Mouse (Mus musculus): Measurements from ENCODE around the gene Mthfr.

Gene Mthfr

DNA sequence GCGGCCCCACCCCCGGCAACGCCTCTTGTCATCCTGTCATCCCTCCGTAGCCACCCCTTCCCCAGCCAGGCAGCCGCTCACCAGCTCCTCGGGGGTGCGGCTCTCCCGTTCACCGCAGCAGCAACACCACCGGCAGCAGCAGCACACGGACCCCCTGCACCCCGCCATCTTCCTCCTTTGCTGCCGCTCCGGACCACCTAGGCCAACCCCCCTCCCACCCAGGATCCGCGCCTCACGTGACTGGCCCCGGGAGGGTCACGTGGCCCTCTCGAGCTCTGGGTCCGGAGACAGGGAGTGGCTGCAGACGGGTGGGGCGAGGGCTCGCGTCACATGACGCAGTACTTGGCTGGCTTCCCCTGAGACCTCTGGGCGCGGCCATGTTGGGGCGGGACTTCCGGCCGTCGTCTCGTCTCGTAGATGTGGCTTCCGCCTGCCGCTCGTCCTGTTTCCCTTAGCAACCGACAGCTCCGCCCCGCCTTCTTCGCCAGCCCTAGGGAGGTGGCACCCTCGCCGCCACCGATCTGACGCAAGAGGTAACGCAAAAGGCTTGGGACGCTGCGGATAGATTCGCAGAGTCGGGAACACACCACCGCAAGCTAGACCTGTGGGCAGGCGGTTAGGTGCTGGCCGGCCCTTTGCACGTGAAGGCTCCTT, at the start of gene Mthfr, which contains the start of gene Clcn6:
Gene Mthfr, plus strand, starts transcription at position 478 of the 654 bp plus-strand sequence.
Gene Clcn6, minus strand, starts transcription at position 222 of the 654 bp plus-strand sequence.
- peak; percentile 97 to 100 for DNase-seq (ENCODE audit: low spot score in 2 of 2)

DNA sequence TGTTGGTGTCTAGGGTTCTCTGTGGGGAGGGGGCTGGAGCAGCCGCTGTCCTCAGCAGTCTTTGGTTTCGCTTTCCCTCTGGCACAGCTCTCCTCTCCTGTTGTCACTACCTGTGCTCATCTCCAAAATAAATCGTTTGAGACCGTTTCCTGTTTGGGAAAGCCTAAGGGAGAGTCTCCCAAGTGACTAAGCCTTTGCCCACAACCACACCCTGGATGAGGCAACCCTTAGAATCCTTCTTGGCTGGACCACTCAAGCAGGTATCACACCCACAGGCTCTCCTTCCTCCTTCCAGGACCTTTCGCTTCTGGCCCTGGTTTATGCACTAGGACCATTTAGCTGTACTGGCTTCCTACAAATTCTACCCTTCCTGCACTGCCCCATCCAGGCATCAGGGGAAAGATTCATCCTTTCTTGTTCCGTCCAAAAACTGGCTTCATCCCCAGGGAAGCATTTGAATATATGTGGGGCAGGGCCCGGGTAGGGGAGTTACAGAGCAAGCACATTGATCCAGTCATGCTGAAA, 45.2 kb upstream of the Mthfr start:
- no peak for DNase-seq (ENCODE audit: low spot score in 2 of 2)

GRCm38 (mm10) chr4:147995311-147995710, 43.6 kb upstream of the Mthfr start:
- no peak for DNase-seq (ENCODE audit: low spot score in 2 of 2)

GRCm38 (mm10) chr4:148000202-148000772, 38.6 kb upstream of the Mthfr start, which contains the start of gene Nppa:
Nppa (plus strand) TSS chr4:148000722.
- DNase-seq (ENCODE audit: low spot score in 2 of 2) = no peak

DNA sequence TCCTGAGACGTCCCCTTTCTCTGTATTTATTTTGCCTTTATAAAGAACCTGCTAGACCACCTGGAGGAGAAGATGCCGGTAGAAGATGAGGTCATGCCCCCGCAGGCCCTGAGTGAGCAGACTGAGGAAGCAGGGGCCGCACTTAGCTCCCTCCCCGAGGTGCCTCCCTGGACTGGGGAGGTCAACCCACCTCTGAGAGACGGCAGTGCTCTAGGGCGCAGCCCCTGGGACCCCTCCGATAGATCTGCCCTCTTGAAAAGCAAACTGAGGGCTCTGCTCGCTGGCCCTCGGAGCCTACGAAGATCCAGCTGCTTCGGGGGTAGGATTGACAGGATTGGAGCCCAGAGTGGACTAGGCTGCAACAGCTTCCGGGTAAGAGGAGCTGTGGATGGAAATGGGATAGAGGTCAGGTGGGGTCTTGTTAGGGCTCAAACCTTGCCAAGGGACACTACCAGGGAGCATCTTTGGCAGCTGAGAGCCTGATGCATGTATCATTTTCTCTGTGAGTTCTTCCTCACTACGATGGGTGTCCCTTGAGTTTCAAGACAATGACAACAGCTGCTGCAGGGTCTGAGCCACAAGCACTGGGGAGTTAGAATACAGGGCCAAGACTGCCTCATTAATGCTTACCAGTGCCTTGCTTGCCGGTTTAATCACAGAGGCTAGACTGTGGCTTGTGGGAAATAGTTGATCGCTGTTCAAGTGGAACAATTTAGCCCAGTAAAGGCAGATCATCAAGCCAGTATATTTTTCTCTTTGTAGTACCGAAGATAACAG, 37.7 kb upstream of the Mthfr start:
- DNase-seq (ENCODE audit: low spot score in 2 of 2) = no peak

DNA sequence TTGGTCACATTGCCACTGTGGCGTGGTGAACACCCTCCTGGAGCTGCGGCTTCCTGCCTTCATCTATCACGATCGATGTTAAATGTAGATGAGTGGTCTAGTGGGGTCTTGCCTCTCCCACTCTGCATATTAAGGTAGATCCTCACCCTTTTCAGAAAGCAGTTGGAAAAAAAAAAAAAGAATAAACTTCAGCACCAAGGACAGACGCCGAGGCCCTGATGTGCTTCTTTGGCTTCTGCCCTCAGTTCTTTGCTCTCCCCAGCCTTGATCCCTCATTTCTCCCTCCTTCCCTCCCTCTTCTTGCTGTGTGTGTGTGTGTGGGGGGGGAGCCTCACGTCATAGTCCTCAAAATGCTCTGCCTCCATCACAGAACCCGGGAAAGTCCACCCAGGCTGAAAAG, 37.0 kb upstream of the Mthfr start:
- no peak for DNase-seq (ENCODE audit: low spot score in 2 of 2)

GRCm38 (mm10) chr4:148004361-148004760, 34.5 kb upstream of the Mthfr start:
- DNase-seq (ENCODE audit: low spot score in 2 of 2) = no peak

GRCm38 (mm10) chr4:148008412-148008811, 30.5 kb upstream of the Mthfr start:
- peak in 1 of 2 experiments; percentile 32 for DNase-seq (ENCODE audit: low spot score in 2 of 2)

GRCm38 (mm10) chr4:148009641-148010040, 29.2 kb upstream of the Mthfr start:
- no peak for DNase-seq (ENCODE audit: low spot score in 2 of 2)

DNA sequence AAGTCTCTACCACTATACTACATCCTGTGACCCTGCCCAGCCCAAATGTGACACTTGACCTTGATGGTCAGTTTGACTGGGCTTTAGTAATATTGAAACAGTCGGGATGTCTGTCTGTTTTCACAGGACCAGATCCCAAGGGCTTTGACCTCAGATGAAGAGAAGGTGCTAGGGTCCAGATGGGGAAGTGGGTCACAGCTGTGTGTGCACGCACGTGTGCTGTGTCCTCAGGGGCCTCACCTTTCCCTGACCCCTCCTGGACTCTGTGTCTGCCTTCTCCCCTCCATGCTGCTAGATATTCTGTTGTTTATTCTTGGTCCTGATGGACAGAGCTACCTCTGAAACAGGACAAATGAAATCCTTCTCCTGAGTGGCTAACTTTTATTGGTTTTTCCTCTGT, 27.5 kb upstream of the Mthfr start:
- no peak for DNase-seq (ENCODE audit: low spot score in 2 of 2)

- DNase-seq (ENCODE audit: low spot score in 2 of 2) = no peak
These were observed 26.7 kb upstream of the Mthfr start for GRCm38 (mm10) chr4:148012216-148012615.

- no peak for DNase-seq (ENCODE audit: low spot score in 2 of 2)
These were observed 23.5 kb upstream of the Mthfr start for GRCm38 (mm10) chr4:148015418-148015817.

- DNase-seq (ENCODE audit: low spot score in 2 of 2) = no peak
These were observed 21.9 kb upstream of the Mthfr start for GRCm38 (mm10) chr4:148016981-148017380.

DNA sequence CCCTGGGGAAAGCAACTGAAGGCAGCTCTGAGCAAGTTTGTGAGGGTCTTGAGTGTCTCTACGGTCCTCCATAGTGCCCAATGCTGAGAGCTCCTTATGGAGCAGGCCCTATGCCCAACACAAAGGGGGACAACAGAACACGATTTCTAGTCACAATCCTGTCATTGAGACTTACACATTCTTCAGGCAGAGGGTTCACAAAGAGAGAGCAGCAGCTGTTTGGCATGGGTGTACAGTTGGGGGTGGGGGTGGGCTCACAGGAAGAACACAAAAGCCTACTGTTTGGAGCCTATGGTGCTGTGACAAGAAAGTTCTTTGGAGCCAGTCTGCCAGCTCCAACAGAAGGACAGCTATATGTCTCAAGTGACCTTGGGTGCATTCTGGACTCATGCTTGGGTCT, 20.5 kb upstream of the Mthfr start:
- DNase-seq (ENCODE audit: low spot score in 2 of 2) = no peak

GRCm38 (mm10) chr4:148024003-148024402, 14.9 kb upstream of the Mthfr start:
- no peak for DNase-seq (ENCODE audit: low spot score in 2 of 2)

GRCm38 (mm10) chr4:148029297-148029696, 9.6 kb upstream of the Mthfr start:
- DNase-seq (ENCODE audit: low spot score in 2 of 2) = no peak

DNA sequence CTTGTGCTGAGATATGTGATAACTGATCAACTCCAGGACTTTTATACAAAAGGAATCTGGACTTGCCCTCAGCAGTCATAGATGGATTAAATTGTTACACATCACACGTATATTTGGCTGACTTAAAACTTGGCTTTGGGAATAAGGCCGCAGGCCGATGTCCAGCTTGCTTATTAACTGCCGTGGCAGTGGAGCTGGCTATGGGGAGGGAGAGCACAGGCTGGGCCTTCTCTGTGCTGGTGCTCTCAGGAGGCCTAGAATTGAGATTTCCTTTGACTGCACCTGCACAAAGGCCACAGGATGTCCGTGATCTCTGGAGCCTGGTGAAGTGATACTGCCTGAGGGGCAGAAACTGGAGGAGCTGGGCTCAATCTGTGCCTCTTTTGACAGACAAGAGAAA, 8.4 kb upstream of the Mthfr start:
- no peak for DNase-seq (ENCODE audit: low spot score in 2 of 2)

GRCm38 (mm10) chr4:148033858-148034410, 4.9 kb upstream of the Mthfr start:
- DNase-seq (ENCODE audit: low spot score in 2 of 2) = no peak

- DNase-seq (ENCODE audit: low spot score in 2 of 2) = no peak
These were observed 3.4 kb upstream of the Mthfr start for GRCm38 (mm10) chr4:148035440-148035839.

DNA sequence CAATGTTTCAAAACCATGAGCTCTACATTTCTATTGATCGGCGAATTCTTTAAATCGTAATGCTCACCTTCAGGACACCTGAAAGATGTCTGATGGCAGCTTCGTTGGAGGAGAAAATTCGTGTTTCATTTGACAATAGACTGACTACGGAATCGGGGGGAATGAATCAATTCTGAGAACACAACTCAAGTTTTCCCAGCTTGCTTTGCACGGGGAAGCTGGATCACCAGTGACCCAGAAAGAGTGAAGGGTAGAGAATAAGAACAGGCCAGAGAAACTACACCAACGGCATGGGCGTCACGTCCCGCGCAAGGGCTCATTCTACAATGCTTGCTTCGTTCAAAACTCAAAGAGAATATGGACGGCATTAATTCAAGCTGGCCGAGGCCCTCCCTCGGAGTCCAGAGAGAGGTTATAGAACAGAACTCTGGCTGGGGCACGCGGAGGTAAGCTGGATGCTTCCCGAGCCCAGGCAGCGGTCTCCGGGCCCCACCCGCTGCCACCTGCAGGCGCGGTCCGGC, 738 bp upstream of the Mthfr start:
- no peak for DNase-seq (ENCODE audit: low spot score in 2 of 2)

DNA sequence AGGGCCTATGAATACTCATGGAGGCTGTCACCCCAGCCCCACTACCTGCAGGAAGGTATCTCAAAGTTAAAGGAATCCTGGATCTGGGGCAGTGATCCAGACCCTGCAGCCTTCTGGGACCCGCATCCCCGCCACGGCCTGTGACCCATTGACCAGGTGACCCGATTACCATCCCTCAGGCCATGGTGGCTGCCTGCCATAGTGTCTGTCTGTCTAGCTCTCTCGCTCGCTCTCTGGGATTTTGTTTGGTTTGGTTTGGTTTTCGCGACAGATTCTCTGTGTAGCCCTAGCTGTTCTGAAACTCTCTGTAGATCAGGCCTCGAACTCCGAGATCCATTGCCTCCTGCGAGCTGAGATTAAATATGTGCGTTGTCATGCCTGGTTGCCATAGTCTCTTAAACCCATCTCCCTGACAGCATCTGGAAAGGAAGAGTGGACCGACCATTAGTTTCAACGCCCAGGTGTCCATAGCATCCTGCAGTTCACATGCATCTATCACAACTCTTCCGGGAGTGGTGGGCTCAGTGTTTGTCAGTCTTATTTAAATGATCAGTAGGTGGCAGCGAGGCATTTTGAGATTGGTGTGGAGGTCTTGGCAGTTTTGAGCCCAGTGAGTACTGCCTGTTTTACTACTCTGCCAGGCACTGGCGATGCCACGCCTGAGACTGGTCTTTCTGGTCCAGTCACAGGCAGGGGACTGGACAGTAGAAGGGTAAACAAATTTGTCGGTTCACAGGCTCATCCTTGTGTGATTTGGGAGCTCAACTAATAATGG, 564 bp downstream of the Mthfr start:
- peak in 1 of 2 experiments; percentile 35 for DNase-seq (ENCODE audit: low spot score in 2 of 2)
